Mouse (Mus musculus) midbrain, postnatal 0 days (tissue): ENCODE data around the gene Celf2. TPM values are rescaled to one million over a fixed set of nuclear protein-coding genes. Genes with fewer than 3 reads are reported as not detected.

Experiments used
- ATAC-seq: fragments of 200-750 bp; cut with Nextera tagmentation; 2 replicates; pipeline ENCODE4 v1.8.0; 2017; ENCODE audit warnings: moderate number of reproducible peaks, mild to moderate bottlenecking, moderate TSS enrichment, moderate library complexity; ENCODE audit not compliant: low FRiP score
- DNase-seq: peaks from one replicate; pipeline ENCODE4 v3.0.0-alpha.2; 2015; ENCODE audit warnings: low spot score
- H3K27ac ChIP-seq: fragments of 300-500 bp; sonication (generic); 2 replicates; pipeline ENCODE4 v1.5.1; 2014; ENCODE audit warnings: low read depth, mild to moderate bottlenecking, low read length, mixed read lengths
- H3K27me3 ChIP-seq: fragments of 300-500 bp; sonication (generic); 2 replicates; pipeline ENCODE4 v1.6.1; 2014; ENCODE audit warnings: low read length, control low read depth, mixed read lengths; ENCODE audit not compliant: insufficient read depth
- H3K36me3 ChIP-seq: fragments of 300-500 bp; sonication (generic); 2 replicates; pipeline ENCODE4 v1.6.1; 2014; ENCODE audit warnings: low read length, control low read depth, mixed read lengths; ENCODE audit not compliant: insufficient read depth
- H3K4me1 ChIP-seq: fragments of 300-500 bp; sonication (generic); 2 replicates; pipeline ENCODE4 v1.6.1; 2014; ENCODE audit warnings: mild to moderate bottlenecking, control low read depth, antibody characterized with exemption, low read length, mixed read lengths; ENCODE audit not compliant: insufficient read depth
- H3K4me2 ChIP-seq: fragments of 300-500 bp; sonication (generic); 2 replicates; pipeline ENCODE4 v1.6.1; 2014; ENCODE audit warnings: low read depth, mild to moderate bottlenecking, low read length, mixed read lengths; ENCODE audit not compliant: poor library complexity, severe bottlenecking
- H3K4me3 ChIP-seq: fragments of 300-500 bp; sonication (generic); 2 replicates; pipeline ENCODE4 v1.5.1; 2014; ENCODE audit warnings: low read depth, mild to moderate bottlenecking, low read length, moderate library complexity
- H3K9ac ChIP-seq: fragments of 300-500 bp; sonication (generic); replicated peaks from 2 replicates; pipeline ENCODE4 v1.6.1; 2014; ENCODE audit warnings: mild to moderate bottlenecking, low read length, moderate library complexity, mixed read lengths; ENCODE audit not compliant: poor library complexity, severe bottlenecking
- H3K9me3 ChIP-seq: fragments of 300-500 bp; sonication (generic); 2 replicates; pipeline ENCODE4 v1.6.1; 2016; ENCODE audit warnings: low read length, control low read depth
- CTCF ChIP-seq: IDR thresholded peaks from 2 replicates; pipeline ENCODE4 v1.5.1; 2016; ENCODE audit warnings: antibody characterized with exemption, mild to moderate bottlenecking
- whole genome bisulfite sequencing: fragments of 180-500 bp; shearing (Covaris S2); extraction: QIAGEN DNeasy Blood & Tissue Kit; methylation state at CpG from one replicate; pipeline ENCODE4 v1.1.7; 2014; 5-methylcytosine and 5-hydroxymethylcytosine counted together
- polyA plus RNA-seq: library from polyadenylated mRNA; unstranded; fragments of >200 nt; fragmentation: Nextera tagmentation; extraction: Ambion mirVana; gene quantifications from 2 replicates; pipeline ENCODE4 v1.2.1, GENCODE M21; 2015
- total RNA-seq: library from RNA; depleted of rRNA; stranded (reverse); fragments of >200 nt; gene quantifications from 2 replicates; pipeline ENCODE4 v1.2.3, GENCODE M21; 2014

The Celf2 gene
- total and polyA plus RNA-seq, 2 experiments from 2014 or later, result 112 to 135 TPM

DNA sequence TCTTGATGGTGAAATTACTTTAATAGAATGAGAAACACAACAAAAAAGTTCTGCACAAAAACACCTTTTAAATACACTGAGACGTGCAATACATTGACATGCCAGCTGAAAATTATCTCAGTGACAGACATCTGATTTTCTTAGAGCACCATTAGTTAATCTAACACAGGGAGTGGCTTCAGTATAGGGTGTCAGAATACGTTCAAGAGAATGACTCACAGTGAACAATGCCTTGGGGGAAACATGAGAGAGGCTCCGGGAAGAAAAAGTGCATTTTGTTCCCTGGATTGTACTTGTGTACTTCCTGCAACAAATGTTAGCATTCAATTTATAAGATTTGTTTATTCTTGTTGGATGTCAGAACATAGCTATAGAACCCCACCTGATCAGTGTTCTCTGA, 487.2 kb downstream of the Celf2 start:
- no peak for ATAC-seq
- H3K27me3 ChIP-seq, result no peaks in the 10 kb centered on the region

GRCm38 (mm10) chr2:7017384-7018113, 491.8 kb downstream of the Celf2 start:
- Histone ChIP-seq H3K4me3 (no peak overlapping the region), H3K4me2 (no peak overlapping the region), H3K27ac (no peak overlapping the region), H3K9me3 (no peaks in the 10 kb centered on the region), H3K36me3 (no peaks in the 10 kb centered on the region), H3K27me3 (no peaks in the 10 kb centered on the region), H3K9ac (no peak overlapping the region), H3K4me1 (no peaks in the 10 kb centered on the region)
- DNase-seq, result no peak
- WGBS, result 78% methylated on average over 6 of the region's 6 CpGs
- no peak for TF ChIP-seq CTCF
- ATAC-seq, result no peak

More for the DNA sequence above, 487.2 kb downstream of the Celf2 start:
- H3K9ac ChIP-seq, result no peak overlapping the region
- TF ChIP-seq CTCF, result no peak
- no peak overlapping the region for H3K27ac ChIP-seq
- WGBS, result 51% methylated on average over 3 of the region's 3 CpGs
- H3K4me1 ChIP-seq, result no peaks in the 10 kb centered on the region
- H3K36me3 ChIP-seq, result no peaks in the 10 kb centered on the region
- no peak overlapping the region for H3K4me2 ChIP-seq
- no peak for DNase-seq
- H3K4me3 ChIP-seq, result no peak overlapping the region
- no peaks in the 10 kb centered on the region for H3K9me3 ChIP-seq

DNA sequence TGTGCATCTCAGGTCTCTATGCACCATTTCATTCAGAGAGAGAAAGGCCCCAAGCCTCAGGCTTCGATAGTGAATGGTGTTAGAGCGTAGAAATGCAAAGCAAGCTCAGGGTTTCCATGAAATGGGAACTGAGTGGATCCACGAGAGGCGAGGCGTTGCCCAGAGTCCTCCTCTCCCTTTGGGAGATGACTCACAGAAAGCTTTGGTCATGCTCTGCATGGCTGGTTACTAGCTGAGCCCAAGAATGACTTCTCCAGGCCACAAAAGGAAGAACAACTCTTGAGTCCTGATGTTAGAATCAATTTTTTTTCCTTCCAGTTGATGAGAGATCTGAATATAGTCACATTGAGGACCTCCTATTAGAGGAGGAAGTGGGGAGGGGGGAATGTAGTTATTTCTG, 496.2 kb downstream of the Celf2 start:
- WGBS, result 86% methylated on average over 5 of the region's 5 CpGs
- H3K9ac ChIP-seq, result no peak overlapping the region
- H3K27me3 ChIP-seq, result no peaks in the 10 kb centered on the region
- no peaks in the 10 kb centered on the region for H3K9me3 ChIP-seq
- no peak overlapping the region for H3K4me2 ChIP-seq
- TF ChIP-seq CTCF, result no peak
- no peaks in the 10 kb centered on the region for H3K4me1 ChIP-seq
- no peak overlapping the region for H3K27ac ChIP-seq
- no peak for ATAC-seq
- no peaks in the 10 kb centered on the region for H3K36me3 ChIP-seq
- DNase-seq, result no peak
- no peak overlapping the region for H3K4me3 ChIP-seq

DNA sequence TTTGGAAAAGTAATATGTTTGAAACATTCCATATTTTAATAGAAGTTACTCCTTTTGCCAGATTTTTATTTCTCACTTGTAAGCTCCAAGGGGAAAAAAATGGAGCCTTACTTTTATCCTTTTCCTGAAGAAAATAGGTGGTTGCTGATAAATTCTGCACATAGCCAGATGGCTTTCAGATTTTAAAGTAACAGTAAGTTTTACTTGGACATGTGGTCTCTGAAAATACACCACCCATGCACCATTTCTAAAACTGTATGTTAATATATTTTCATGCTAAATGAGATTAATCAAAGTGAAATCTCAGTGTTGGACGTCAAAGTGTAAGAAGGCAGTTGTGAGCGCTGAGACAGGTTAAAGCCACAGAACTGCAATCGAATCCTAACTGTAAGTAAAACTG, 502.5 kb downstream of the Celf2 start:
- Histone ChIP-seq H3K4me3 (no peak overlapping the region), H3K27ac (no peak overlapping the region), H3K9ac (no peak overlapping the region), H3K36me3 (no peaks in the 10 kb centered on the region), H3K9me3 (no peaks in the 10 kb centered on the region), H3K27me3 (no peaks in the 10 kb centered on the region), H3K4me2 (no peak overlapping the region), H3K4me1 (no peaks in the 10 kb centered on the region)
- WGBS, result 74% methylated on average over 3 of the region's 3 CpGs
- ATAC-seq (no peak), DNase-seq (no peak)
- TF ChIP-seq CTCF, result no peak

GRCm38 (mm10) chr2:7001967-7002366, 507.4 kb downstream of the Celf2 start:
- Histone ChIP-seq H3K4me3 (no peak overlapping the region), H3K9me3 (no peaks in the 10 kb centered on the region), H3K27me3 (no peaks in the 10 kb centered on the region), H3K27ac (no peak overlapping the region), H3K4me2 (no peak overlapping the region), H3K36me3 (no peaks in the 10 kb centered on the region), H3K4me1 (no peaks in the 10 kb centered on the region), H3K9ac (no peak overlapping the region)
- ATAC-seq (no peak; the same call in 1 of the 2 replicates), DNase-seq (peak; percentile 58)
- no peak for TF ChIP-seq CTCF
- 15% methylated on average over 2 of the region's 2 CpGs for WGBS

- TF ChIP-seq CTCF, result no peak
- H3K36me3 ChIP-seq, result no peaks in the 10 kb centered on the region
- no peak overlapping the region for H3K4me2 ChIP-seq
- ATAC-seq (no peak), DNase-seq (no peak)
- no peaks in the 10 kb centered on the region for H3K4me1 ChIP-seq
- H3K27me3 ChIP-seq, result no peaks in the 10 kb centered on the region
- no peak overlapping the region for H3K27ac ChIP-seq
- no peak overlapping the region for H3K9ac ChIP-seq
- H3K4me3 ChIP-seq, result no peak overlapping the region
- H3K9me3 ChIP-seq, result no peaks in the 10 kb centered on the region
- WGBS, result 70% methylated on average over 5 of the region's 5 CpGs
Measured at GRCm38 (mm10) chr2:6991010-6991421, 518.3 kb downstream of the Celf2 start.
